Mouse (Mus musculus): ENCODE measurements at regions not wholly inside any gene's neighbourhood (a gene's known extent, or its start where the extent isn't known, plus 50 kb on each side); places are given as distances from the start of the nearest gene placed in this dataset.

DNA sequence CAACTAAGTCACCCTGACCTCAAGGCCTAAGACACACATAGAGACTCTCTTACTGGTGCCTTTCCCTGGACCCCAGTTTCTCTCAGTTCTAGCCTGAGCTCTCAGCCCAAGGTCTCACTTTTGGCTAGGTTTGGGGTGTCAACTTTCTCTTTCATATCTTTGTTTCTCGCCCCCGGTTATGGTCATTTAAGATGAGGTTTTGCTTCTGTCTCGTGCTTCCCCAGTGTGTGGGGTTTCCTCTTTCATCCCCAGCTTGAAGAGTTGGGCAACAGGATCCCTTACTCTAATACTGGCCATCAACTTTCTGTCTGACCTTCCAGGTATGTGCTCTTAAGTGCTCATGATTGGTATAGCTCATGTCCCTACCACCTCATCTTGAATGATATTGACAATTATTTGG is 67.5 kb downstream of the Lmo4 start:
- intact Hi-C loops (cut with DNase I): no loop called here
- DNase-seq (ENCODE audit: low spot score in 2 of 2): no peak

DNA sequence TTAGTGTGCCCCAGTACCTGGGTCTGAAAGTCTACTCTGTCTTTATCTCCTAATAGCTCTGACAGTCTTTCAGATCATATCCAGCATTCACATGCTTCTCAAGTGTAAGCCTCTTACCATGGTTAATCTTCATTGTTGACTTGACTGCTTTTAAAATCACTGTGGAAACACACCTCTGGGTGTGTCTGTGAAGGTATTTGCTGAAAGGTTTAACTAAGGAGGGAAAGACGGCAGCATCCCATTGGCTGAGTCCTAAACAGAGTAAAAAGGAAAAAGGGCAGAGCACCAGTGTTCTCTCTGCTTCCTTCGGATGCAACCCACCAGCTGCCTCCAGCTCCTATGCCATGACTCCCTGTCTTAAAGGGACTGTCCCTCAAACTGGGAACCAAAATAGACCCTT is 68.6 kb downstream of the Lmo4 start:
- intact Hi-C loops (cut with DNase I): no loop called here
- no peak for DNase-seq (ENCODE audit: low spot score in 2 of 2)

DNA sequence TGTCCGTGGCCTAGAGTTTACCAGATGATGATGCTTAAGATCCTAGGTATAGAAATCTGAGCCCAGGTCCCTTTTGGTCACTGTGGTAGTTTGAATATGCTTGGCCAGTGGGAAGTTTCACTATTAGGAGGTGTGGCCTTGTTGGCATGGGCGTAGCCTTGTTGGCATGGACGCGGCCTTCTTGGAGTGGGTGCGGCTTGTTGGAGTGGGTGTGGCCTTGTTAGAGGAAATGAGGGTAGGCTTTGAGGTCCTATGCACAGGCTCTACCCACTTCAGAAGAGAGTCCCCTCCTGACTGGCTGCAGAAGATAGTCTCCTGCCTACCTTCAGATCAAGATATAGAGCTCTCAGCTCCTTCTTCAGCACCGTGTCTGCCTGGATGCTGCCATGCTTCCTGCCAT is 69.4 kb downstream of the Lmo4 start:
- intact Hi-C loops (cut with DNase I): no loop called here
- DNase-seq (ENCODE audit: low spot score in 2 of 2): no peak

DNA sequence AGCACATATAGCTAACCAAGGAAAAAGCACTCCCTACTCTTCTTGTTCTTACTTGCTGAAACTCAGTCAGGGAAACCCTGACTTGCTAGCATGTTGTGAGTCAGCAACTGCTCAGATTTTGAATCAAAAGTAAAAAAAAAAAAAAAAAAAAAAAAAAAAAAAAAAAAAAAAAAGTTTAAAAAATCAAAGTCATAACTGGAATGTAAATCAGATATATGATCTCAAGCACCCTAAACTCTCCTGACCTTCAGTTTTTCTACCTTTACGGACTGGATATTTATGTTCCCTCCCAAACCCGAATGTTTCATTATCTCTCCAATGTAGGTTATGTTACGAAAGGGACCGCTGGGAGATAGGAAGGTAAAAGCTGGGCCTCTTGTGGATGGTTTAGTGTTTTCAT is 77.0 kb downstream of the Lmo4 start:
- DNase-seq (ENCODE audit: low spot score in 2 of 2): no peak
- intact Hi-C loops (cut with DNase I): no loop called here

DNA sequence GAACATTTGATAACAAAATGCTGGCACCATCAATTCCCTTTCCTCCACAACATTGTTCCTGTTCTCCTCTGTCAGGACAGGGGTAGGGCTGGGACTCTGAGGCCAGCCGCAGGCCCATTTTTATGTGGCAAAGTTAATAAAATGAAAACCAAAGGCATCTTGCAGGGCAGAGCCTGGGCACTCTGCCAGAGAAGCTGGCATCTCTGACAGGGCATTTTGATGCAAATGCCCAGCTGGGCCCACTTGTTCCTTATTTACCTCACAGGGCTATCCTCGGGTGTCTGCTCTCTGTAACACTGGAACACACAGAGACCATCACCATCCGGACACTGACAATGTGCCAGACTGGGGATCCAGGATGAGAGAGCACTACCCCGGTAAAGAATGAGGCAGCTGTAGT is 80.7 kb downstream of the Lmo4 start:
- DNase-seq (ENCODE audit: low spot score in 2 of 2): no peak
- intact Hi-C loops (cut with DNase I): no loop called here

DNA sequence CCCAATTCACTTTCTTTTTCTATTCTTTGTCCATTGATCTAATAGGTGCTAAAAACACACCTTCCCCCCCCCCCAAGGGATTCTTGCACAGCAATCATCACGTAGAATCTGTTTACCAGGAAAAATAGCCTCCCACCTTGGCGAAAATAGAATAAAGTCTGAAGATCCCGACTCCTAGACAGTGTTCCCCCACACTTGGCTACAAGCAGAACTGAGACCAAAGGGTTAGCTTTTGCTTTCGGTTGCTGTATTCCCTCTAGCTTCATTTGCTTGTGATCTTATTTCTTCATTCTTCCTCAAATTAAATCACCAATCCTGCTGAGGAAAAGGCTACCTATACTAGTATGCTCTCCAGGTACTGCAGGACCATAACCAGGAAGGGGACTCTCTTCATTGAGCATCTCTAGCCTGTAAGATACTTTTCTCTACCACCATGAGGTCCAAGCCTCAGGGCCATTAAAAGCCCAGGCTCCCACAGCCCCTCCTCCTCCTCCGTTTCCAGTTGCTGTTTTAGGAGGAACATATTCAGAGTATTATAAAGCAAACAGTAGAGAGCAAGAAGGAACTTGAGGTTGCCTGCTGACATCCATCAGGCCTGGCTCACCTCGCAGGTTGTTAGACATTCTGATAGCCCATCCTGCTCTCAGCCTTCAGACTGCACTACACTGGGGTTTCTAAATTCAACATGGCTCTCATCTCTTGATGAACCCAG is 81.5 kb downstream of the Lmo4 start:
- intact Hi-C loops (cut with DNase I): no loop called here
- DNase-seq (ENCODE audit: low spot score in 2 of 2): no peak

DNA sequence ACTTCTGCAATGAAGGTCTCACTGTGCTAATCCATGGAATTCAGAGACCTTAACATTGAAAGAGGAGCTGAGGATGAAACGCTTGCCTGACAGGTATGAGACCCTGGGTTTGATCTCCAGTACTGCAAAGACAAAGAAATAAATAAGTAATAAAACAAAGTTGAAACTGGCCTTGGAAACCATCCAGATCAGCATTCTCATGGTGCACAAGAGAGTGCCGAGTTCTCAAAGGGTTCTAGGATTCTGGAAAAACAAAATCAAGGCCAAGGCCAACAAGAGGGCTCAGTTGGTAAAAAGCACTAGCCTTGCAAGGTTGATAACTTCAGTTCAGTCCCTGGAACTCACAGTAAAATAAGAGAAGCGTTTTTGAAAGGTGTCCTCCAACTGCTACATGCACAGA is 85.9 kb downstream of the Lmo4 start:
- intact Hi-C loops (cut with DNase I): no loop called here
- no peak for DNase-seq (ENCODE audit: low spot score in 2 of 2)

DNA sequence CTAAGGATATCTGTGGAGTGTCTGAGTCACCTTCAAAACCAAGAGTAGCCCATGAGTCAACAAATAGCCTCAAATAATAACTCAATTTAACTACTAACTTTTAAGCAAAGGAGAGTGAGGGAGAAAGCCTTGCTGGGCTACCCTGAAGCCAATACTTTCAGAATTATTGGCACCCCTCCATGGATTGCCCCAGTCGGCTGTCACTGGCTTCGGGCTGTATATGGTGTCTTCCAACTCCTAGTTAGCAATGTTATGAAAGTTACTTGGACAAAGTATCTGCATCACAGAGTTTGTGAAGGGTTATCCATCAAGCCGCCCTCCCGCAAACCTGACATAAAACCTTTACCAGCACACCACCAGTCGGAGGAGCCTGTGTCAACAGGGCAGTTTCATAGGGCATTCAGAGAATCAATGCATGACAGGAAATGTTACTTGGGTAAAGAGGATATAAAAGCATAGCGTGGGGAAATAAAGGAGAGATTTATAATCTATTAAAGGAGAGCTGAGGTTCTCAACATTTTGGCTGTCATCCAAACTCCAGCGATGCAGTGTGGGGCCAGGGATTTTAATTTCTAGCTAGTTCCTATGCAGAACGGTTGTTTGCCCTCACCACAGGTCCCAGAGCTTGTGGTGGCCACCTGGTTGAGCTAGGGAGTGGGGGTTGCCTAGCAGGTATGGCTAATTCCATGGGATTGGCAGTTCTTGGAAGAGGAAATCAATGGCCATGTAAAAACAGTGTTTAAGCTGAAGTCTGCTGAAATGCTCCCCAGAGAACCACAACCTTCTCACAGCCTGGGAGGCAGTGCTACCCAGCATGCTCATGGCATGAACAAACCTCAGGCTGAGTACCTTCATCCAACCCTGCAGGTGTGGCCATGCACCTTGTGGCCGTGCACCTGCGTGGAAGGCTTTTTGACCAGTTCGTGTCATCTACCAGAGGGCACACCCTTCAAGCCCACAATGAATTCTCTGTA is 91.1 kb downstream of the Lmo4 start:
- intact Hi-C loops (cut with DNase I): no loop called here

DNA sequence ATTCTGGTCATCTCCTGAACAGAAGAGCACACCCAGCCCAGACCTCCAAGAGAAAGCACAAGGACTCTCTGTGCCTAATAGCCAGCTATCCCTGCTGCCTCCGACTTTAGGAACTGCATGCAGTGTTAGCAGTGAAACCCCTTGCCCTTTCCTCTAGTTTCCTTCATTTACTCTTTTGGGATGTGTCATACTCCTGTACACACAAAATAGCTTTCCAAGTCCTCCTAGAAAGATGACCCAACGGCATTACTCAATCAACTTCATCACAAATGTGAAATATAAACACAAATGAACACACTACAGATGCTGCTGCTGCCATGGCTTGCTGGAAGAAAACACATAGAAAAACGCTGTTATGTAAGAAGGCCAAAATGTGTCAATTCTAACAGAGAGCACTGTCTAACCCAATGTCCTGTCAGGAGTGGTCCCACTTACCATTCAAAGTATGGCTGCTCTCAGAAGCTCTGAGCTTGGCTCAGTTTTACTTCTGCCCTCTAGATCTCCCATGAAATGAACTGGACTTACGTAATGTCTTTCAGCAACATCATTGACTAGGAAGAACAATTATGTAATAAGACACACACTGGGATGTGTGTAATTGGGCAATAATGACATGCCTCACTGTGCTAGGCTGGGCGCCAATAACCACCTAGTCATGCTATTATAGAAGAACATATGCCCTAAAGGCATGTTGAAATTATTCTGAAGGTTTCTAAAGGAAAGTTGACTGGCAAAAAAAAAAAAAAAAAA is 94.5 kb downstream of the Lmo4 start:
- DNase-seq (ENCODE audit: low spot score in 2 of 2): no peak
- intact Hi-C loops (cut with DNase I): no loop called here

More for the DNA sequence above, 91.1 kb downstream of the Lmo4 start:
- DNase-seq (ENCODE audit: low spot score in 2 of 2): no peak

DNA sequence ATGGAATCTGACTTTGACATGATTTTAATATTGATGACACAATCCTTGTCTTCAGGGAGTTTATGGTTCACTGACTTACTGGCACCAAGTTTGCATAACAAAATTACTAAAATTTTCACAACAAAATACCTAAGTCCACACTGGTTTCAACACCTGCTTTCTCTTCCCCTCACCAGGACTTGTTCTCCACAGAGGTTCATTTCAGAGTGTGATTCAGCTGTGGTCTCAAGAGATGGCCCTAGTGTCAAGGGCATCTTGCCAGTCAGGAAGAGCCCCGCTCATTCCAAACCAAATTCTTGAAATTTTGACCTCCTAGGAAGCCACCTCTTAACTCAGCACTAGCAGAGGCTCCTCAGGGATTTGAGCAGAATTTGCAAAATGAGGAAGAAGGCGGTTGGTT is 95.3 kb downstream of the Lmo4 start:
- DNase-seq (ENCODE audit: low spot score in 2 of 2): no peak
- intact Hi-C loops (cut with DNase I): no loop called here

DNA sequence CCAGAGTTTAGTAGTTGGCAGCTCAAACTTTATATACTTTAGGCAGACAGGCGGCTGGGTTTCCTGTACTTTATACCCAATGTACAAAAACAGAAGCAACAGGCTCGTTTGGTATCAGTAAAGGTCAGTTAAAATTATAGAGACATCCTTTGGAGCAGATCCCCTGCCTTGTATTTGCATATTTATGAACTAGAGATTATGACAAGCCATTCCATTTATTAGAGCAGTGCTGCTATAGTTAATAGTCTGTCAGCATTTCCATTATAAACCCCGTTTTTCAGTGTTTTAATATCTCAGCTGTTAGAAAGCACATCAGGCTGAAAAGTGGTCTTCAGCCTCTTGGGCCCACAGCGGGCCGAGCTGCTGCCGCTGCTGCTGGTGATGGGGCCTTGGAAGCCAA is 96.7 kb downstream of the Lmo4 start:
- no peak for DNase-seq (ENCODE audit: low spot score in 2 of 2)
- intact Hi-C loops (cut with DNase I): no loop called here

DNA sequence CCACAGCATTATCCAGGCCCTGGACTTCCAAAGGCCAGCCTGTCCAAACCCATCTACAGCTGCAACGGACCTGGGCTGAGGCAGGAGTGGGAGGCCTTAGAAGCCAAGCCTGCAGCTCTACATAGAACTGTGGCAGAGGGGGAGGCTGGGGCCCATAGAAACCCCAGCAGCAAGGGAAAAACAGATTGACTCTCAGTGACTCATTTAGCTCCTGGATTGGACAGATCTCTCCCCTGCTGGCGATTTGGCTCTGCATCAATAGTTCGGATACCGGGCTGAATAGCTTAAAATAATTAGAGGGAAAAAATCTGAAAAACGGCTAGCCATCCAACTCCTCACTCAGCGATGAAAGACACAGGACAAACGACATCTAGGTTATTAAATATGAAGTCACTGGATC is 97.4 kb downstream of the Lmo4 start:
- intact Hi-C loops (cut with DNase I): no loop called here
- peak; percentile 17 to 31 for DNase-seq (ENCODE audit: low spot score in 2 of 2)

DNA sequence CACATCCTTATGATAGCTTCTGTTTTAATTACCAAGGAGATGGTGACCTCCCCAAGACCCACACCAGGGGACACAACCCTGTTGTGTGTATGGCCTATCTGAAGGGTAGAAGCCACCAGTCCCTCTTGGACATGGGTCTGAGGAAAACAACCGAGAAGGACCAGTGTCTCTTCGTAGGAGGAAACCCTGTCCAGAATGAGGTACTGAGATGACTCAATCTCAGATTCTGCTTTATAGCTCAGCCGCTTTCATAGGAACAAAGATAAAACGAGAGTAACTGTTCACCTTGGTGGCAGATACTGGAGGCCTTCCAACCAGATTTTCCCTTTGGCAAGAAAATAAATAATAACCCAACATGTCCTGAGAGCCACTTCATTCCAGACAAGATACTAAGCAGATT is 100.7 kb downstream of the Lmo4 start:
- no peak for DNase-seq (ENCODE audit: low spot score in 2 of 2)
- intact Hi-C loops (cut with DNase I): no loop called here

DNA sequence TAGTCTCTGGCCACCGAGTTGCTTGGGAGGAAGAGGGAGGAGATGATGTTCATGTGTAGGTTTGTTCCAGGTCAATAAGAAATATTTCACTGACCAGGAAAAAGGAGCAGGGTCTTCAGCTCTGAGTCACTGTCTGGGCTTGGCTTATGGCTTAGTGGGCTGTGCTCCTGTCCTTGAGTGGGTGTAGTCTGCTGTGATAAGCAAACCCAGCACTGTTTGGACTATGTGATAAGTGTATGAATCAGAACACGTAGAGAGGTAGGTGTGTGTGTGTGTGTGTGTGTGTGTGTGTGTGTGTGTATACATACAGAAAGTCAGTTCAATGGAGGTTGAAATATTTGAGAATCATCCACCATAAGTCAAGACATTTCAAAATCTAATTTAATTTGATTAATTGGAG is 105.6 kb downstream of the Lmo4 start:
- no peak for DNase-seq (ENCODE audit: low spot score in 2 of 2)
- intact Hi-C loops (cut with DNase I): no loop called here

DNA sequence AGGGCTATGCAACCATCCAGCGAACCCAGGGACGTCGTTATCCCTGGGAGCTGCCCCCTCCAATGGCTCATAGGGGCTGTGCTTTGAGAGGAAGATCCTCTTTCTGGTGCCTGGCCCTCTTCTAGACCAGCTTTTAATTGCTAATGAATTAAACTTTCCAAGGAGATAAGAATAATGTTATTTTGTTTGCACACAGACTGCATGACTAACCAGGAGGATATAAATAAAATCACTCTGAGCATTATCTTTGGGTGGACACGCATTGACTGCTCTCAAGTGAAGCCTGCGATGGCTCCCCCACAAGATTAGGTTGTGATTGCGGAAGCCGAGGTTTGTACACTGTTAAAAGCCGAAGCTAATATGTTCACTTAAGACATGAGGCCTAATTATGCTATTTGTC is 106.3 kb downstream of the Lmo4 start:
- no peak for DNase-seq (ENCODE audit: low spot score in 2 of 2)
- intact Hi-C loops (cut with DNase I): no loop called here

DNA sequence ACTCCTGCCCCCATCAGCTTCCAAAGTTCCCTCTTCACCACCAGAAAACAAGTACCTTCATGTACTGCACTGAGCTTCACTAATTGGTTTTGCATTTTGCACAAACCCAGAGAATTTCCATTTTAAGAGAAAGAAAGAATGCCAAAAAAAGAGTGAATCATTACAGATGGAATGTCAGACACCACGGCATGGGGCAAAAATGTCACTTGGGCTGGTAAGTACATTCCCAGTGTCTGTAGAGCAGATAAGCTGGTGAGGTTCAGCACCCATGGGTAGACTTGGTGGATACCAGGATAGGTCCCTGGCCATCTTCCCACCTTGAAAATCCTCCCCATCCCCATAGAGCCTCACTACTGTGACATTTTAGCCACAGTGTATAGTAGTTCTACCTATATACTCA is 113.8 kb downstream of the Lmo4 start:
- intact Hi-C loops (cut with DNase I): no loop called here
- no peak for DNase-seq (ENCODE audit: low spot score in 2 of 2)

DNA sequence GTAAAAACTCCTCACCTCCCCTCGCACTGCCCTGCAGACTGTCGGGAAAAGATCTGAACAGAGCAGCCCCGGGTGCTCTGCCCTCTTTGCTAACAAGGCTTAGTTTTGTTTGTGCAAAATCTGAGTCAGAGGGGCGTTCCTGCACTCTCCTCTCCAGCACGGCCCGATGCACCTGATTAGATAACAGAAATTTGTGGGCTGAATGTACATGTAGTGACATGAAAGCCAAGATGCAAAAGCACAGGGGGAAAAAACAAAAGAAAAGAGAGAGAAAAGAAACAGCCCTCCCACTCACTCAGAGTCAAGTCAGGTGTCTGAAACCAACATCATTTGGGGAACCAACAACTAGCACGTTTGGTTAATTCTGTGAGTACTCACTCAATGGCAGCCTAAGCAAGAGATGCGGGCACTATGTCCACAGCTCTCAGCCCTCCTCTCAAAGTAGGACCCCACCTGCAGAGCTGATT is 115.2 kb downstream of the Lmo4 start:
- intact Hi-C loops (cut with DNase I): no loop called here
- DNase-seq (ENCODE audit: low spot score in 2 of 2): no peak

DNA sequence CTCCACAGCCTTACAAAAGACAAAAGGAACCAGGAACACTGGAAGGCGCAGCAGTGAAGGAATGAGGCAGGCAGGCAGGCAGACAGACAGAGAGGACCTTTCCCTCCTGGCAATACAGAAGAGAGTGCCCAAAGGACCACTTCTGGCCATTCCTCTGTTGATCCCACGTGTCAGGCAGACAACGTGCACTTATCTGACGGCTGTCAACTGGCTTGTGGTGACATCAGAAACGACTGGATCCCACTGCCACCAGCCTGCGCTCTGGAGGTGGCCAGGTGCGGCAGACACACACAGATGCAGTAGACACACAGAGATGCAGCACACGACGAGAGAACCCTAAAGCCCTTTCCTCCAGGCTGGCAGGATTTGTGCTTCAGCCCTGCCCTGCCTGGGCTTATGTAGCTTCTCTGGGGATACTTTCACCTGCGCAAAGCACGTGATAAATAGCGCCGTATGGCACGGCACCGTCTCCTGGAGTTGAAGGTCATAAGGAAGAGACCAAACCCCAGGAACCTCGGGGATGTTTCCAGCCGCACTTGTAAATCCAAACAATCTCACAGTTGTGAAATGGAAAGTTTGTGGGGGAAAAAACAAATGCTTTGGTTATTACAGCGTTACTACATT is 116.6 kb downstream of the Lmo4 start:
- intact Hi-C loops (cut with DNase I): no loop called here
- no peak for DNase-seq (ENCODE audit: low spot score in 2 of 2)

DNA sequence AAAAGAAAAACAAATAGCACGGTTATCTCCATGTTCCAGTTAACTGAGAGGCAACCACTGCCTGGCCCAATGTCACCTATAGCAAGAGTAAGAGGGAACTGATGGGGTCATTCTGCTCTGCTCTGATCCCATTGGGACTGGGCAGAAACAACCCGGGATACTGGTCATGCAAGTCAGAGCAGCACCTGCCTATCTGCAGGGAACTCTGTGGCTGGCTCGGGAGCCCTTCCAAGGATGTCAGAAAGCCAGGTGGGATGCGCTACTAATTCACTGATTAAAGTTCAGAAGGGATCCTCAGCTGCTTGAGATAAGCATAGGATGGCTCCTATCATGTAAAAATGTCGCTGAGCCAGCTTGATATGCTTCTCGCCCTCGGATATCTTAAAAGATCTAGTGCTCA is 117.2 kb downstream of the Lmo4 start:
- intact Hi-C loops (cut with DNase I): no loop called here
- DNase-seq (ENCODE audit: low spot score in 2 of 2): no peak

DNA sequence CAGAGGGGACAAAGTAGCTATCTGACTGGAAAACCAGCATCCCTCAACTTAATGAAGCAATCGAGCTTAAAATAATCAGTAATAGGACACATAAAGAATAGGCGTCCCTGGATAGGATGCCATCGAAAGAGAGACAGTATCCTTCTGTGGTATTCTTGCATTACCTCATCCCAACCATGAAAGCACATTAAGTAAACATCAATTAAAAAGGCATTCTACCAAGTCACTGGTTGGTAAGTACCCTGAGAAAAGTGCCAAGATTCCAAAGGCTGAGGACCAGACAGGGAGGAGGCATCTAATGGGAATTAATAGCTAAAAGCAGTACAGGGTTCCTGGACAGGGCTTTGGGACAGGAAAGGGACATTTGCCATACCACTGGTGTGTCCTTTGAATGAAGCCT is 118.8 kb downstream of the Lmo4 start:
- intact Hi-C loops (cut with DNase I): no loop called here
- DNase-seq (ENCODE audit: low spot score in 2 of 2): no peak

Data from left cerebral cortex, postnatal 36 days (tissue).